9 mouse cellular contexts compared by ENCODE assay signal in the genomic region with DNA sequence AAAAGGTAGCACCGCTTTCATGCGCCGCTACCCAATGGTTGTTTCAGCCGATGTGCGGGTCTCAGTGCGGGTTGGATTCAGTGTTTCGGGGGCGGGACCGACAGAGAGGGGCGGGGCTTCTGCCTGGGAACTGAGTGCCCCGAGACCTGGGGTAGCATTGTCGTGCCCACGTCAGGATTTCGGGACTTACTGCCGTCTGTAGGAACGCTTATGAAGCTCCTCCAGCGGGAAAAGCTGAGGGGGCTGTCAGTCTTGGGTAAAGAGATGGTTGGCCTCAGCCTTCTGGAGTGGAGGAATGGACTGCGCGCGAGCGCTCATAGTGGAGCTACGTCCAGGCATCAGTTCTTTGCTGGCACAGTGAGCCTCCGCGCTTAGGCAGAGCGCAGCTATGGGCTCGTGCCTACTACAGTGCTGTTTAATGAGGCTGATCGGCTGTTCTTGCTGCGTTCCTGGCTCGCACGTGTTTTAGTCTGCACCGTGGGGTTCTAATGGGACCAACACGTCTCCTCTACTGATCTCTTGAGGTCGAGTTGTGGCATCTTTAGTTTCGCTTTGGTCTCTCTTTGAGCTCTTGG. TPM values are rescaled to one million over a fixed set of nuclear protein-coding genes. Genes with fewer than 3 reads are reported as not detected.
DNase-seq lines count a peak whose midpoint lies in the region; ATAC-seq lines count a peak whose summit lies in the region.
"Had no signal": no experiment of that assay in that cellular context is flagged by ENCODE, and none has a peak within 500 bp of the region (broad histone marks: within the 10 kb centered on the region; RNA-seq: fewer than 3 reads in every experiment).

No protein-coding gene starts in this region.

- H3K36me3 ChIP-seq in heart, embryonic 14.5 days (ENCODE audit: control insufficient read depth, insufficient read depth, low read length): no peaks in the 10 kb centered on the region
- H3K36me3 ChIP-seq in midbrain, embryonic 12.5 days: no peaks in the 10 kb centered on the region

- peaks cover 98% of the 10 kb centered on the region for H3K27me3 ChIP-seq in heart, embryonic 14.5 days (ENCODE audit: control insufficient read depth, insufficient read depth, low read length)
- H3K27me3 ChIP-seq in midbrain, embryonic 12.5 days: peaks cover 99% of the 10 kb centered on the region

- peak overlapping the region; percentile 67 for H3K4me2 ChIP-seq in heart, embryonic 14.5 days (ENCODE audit: low read length)
- H3K4me2 ChIP-seq in midbrain, embryonic 12.5 days (replicated peaks): peak overlapping the region; percentile 51

- H3K9me3 ChIP-seq in heart, embryonic 14.5 days (ENCODE audit: control insufficient read depth, low read length): no peaks in the 10 kb centered on the region
- no peaks in the 10 kb centered on the region for H3K9me3 ChIP-seq in midbrain, embryonic 12.5 days

- 2% methylated on average over 34 of the region's 34 CpGs for WGBS in heart, embryonic 14.5 days
- WGBS in midbrain, embryonic 12.5 days: under 1% methylated on average over 34 of the region's 34 CpGs

- intact Hi-C loops in left cerebral cortex, postnatal 25 days (cut with DNase I): no loop called here
- intact Hi-C loops in left cerebral cortex, postnatal 4 days (cut with DNase I): no loop called here

- H3K27ac ChIP-seq in heart, embryonic 14.5 days (replicated peaks in 1 of 2; ENCODE audit: control insufficient read depth in 1 of 2, insufficient read depth in 1 of 2, low read depth in 2 of 2, low read length in 2 of 2): no peak overlapping the region
- no peak overlapping the region for H3K27ac ChIP-seq in midbrain, embryonic 12.5 days (replicated peaks)

- peak overlapping the region; percentile 37 to 42 for H3K4me3 ChIP-seq in heart, embryonic 14.5 days (ENCODE audit: control insufficient read depth in 1 of 2, insufficient read depth in 1 of 2, low read depth in 1 of 2, low read length in 2 of 2)
- peak overlapping the region; percentile 34 for H3K4me3 ChIP-seq in midbrain, embryonic 12.5 days

- H3K9ac ChIP-seq in heart, embryonic 14.5 days (ENCODE audit: low read length): no peak overlapping the region
- H3K9ac ChIP-seq in midbrain, embryonic 12.5 days (replicated peaks): no peak overlapping the region

- peak; percentile 20 to 25 for DNase-seq in left cerebral cortex, postnatal 25 days (ENCODE audit: low spot score in 2 of 2)
- DNase-seq in left cerebral cortex, postnatal 4 days: no peak
- DNase-seq in brain, adult 2 months (ENCODE audit: low read depth, low spot score): peak; percentile 52
- DNase-seq in kidney, postnatal 4 days: peak; percentile 51 to 62
- no peak for DNase-seq in layer of hippocampus, postnatal 14 days (ENCODE audit: low spot score in 2 of 2)
- no peak for DNase-seq in left cerebral cortex, adult 9 months (ENCODE audit: low spot score in 2 of 2)

- peaks cover 9 to 18% of the 10 kb centered on the region in 2 experiments; a peak in 3 of 4 replicates for H3K4me1 ChIP-seq in heart, embryonic 14.5 days (ENCODE audit: control insufficient read depth in 2 of 2, insufficient read depth in 2 of 2, low read length in 2 of 2)
- H3K4me1 ChIP-seq in midbrain, embryonic 12.5 days: peaks cover 24% of the 10 kb centered on the region

- ATAC-seq in heart, embryonic 14.5 days (ENCODE audit: insufficient number of reproducible peaks, insufficient read depth, low FRiP score, low read depth): peak; percentile 8; the same call in 1 of the 2 replicates
- ATAC-seq in midbrain, embryonic 12.5 days (ENCODE audit: low FRiP score, low read depth): peak; percentile 63

RNA-seq across cellular contexts. Expression of gene Msx3, which starts 0.3 kb away (rescaled TPM):
- total RNA-seq in left cerebral cortex, postnatal 25 days (2021): under 1 TPM in 1 of 2 experiments, not detected in 1; 0.23 TPM
- total RNA-seq in left cerebral cortex, postnatal 4 days (2021): 1 to 10 TPM; 2.3 to 2.5 TPM
- polyA plus RNA-seq in heart, embryonic 14.5 days (2014; fragmentation: Nextera tagmentation; extraction: Ambion mirVana): not detected in 2 replicates
- polyA plus RNA-seq in midbrain, embryonic 12.5 days (2016; fragmentation: Nextera tagmentation; extraction: Ambion mirVana): 2.5 and 6.9 TPM in 2 replicates
- total RNA-seq in layer of hippocampus, postnatal 14 days (2021): under 1 TPM; 0.37 to 0.64 TPM
- total RNA-seq: neutrophil, adult 5-6 weeks had no signal

RNA-seq across cellular contexts. Expression of gene Tubgcp2, which starts 12.7 kb away (rescaled TPM):
- 10 to 100 TPM; 32.8 to 35.3 TPM for total RNA-seq in left cerebral cortex, postnatal 25 days (2021)
- 10 to 100 TPM; 55.1 to 58.0 TPM for total RNA-seq in left cerebral cortex, postnatal 4 days (2021)
- 32.8 and 34.2 TPM in 2 replicates for polyA plus RNA-seq in heart, embryonic 14.5 days (2014; fragmentation: Nextera tagmentation; extraction: Ambion mirVana)
- polyA plus RNA-seq in midbrain, embryonic 12.5 days (2016; fragmentation: Nextera tagmentation; extraction: Ambion mirVana): 70.6 and 72.7 TPM in 2 replicates
- 10 to 100 TPM; 34.9 to 39.3 TPM for total RNA-seq in layer of hippocampus, postnatal 14 days (2021)

RNA-seq across cellular contexts. Expression of gene Zfp511, which starts 13.0 kb away (rescaled TPM):
- total RNA-seq in left cerebral cortex, postnatal 25 days (2021): 10 to 100 TPM; 26.5 to 27.5 TPM
- 10 to 100 TPM; 32.3 to 33.9 TPM for total RNA-seq in left cerebral cortex, postnatal 4 days (2021)
- 33.7 and 34.6 TPM in 2 replicates for polyA plus RNA-seq in heart, embryonic 14.5 days (2014; fragmentation: Nextera tagmentation; extraction: Ambion mirVana)
- polyA plus RNA-seq in midbrain, embryonic 12.5 days (2016; fragmentation: Nextera tagmentation; extraction: Ambion mirVana): 41.9 and 45.2 TPM in 2 replicates
- 10 to 100 TPM; 21.9 to 25.7 TPM for total RNA-seq in layer of hippocampus, postnatal 14 days (2021)

RNA-seq across cellular contexts. Expression of gene Caly, which starts 33.1 kb away (rescaled TPM):
- 100 to 1,000 TPM; 184 to 195 TPM for total RNA-seq in left cerebral cortex, postnatal 25 days (2021)
- total RNA-seq in left cerebral cortex, postnatal 4 days (2021): 100 to 1,000 TPM; 185 to 208 TPM
- 0.20 and 0.42 TPM in 2 replicates for polyA plus RNA-seq in heart, embryonic 14.5 days (2014; fragmentation: Nextera tagmentation; extraction: Ambion mirVana)
- 21.4 and 22.3 TPM in 2 replicates for polyA plus RNA-seq in midbrain, embryonic 12.5 days (2016; fragmentation: Nextera tagmentation; extraction: Ambion mirVana)
- total RNA-seq in layer of hippocampus, postnatal 14 days (2021): 100 to 1,000 TPM; 203 to 219 TPM
- total RNA-seq: neutrophil, adult 5-6 weeks had no signal

RNA-seq across cellular contexts. Expression of gene Prap1, which starts 44.0 kb away (rescaled TPM):
- not detected for total RNA-seq in left cerebral cortex, postnatal 25 days (2021)
- not detected for total RNA-seq in left cerebral cortex, postnatal 4 days (2021)
- polyA plus RNA-seq in heart, embryonic 14.5 days (2014; fragmentation: Nextera tagmentation; extraction: Ambion mirVana): 0.59 TPM in 1 of 2 replicates, not detected in the other
- polyA plus RNA-seq in midbrain, embryonic 12.5 days (2016; fragmentation: Nextera tagmentation; extraction: Ambion mirVana): not detected in 2 replicates
- not detected for total RNA-seq in layer of hippocampus, postnatal 14 days (2021)
- total RNA-seq: neutrophil, adult 5-6 weeks had no signal

Comparison
In these comparisons a context has a peak if more than half of its experiments do, and no peak if none do; other contexts are left out.
1. DNase-seq: peak in left cerebral cortex, postnatal 25 days (2 of 2), brain, adult 2 months (single experiment) and kidney, postnatal 4 days (2 of 2); none in left cerebral cortex, postnatal 4 days (single experiment), layer of hippocampus, postnatal 14 days (0 of 2) and left cerebral cortex, adult 9 months (0 of 2).